Mouse (Mus musculus) embryonic fibroblast, embryonic 13.5 days (primary cell): ENCODE results near the gene Gm28551.

Experiments used
- CTCF ChIP-seq: IDR thresholded peaks from 2 replicates; pipeline ENCODE4 v1.5.1; 2011; ENCODE audit warnings: mild to moderate bottlenecking, control low read depth, low read length, moderate library complexity, borderline replicate concordance; ENCODE audit not compliant: insufficient read depth
- POLR2A ChIP-seq: IDR thresholded peaks from 2 replicates; pipeline ENCODE4 v1.6.1; 2011; ENCODE audit warnings: low read depth, mild to moderate bottlenecking, control low read depth, low read length, moderate library complexity

DNA sequence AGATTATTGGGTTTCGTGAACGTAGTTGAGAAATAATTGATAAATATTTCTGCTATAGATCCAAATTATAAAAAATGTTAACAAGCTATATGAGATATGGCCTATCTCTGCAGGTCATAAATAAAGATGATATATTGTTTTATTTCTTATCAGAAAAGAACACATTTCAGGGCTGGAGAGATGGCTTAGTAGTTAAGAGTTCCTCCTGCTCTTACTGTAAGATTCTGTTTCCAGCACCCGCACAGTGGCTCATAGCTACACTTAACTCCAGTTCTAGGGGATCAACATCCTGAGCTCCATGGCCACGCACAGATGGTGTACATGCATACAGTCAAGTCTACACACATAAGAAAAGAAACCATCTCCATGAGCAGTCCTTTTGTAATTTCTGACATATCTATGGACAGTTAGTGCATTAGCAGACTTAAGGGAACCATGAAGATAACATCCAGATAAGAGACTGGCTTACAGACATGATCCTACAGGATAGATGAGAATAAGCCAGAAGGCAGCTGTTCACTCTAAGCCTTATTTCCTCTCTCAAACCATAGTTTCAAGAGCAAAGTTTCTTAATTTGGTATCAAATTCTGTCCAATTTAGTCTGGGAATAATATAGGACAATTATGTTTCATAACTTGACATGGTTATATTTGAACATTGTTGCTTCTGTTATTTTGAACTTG, 30.7 kb downstream of the Gm28551 start:
- no peak for TF ChIP-seq POLR2A
- TF ChIP-seq CTCF = no peak
